Mouse (Mus musculus) kidney, embryonic 16.5 days (tissue): ENCODE results near the gene Olfr1410. TPM values are rescaled to one million over a fixed set of nuclear protein-coding genes. Genes with fewer than 3 reads are reported as not detected.

Source experiments
- ATAC-seq: fragments of 200-750 bp; cut with Nextera tagmentation; 2 replicates; pipeline ENCODE4 v1.8.0; 2017; ENCODE audit warnings: moderate TSS enrichment; ENCODE audit not compliant: low FRiP score, low TSS enrichment
- H3K27ac ChIP-seq: fragments of 300-500 bp; sonication (generic); 2 replicates; pipeline ENCODE4 v1.5.1; 2014; ENCODE audit warnings: low read length
- H3K27me3 ChIP-seq: fragments of 300-500 bp; sonication (generic); 2 replicates; pipeline ENCODE4 v1.6.1; 2014; ENCODE audit warnings: low read length, control low read depth, mixed read lengths; ENCODE audit not compliant: insufficient read depth
- H3K36me3 ChIP-seq: fragments of 300-500 bp; sonication (generic); 2 replicates; pipeline ENCODE4 v1.6.1; 2014; ENCODE audit warnings: low read length, control low read depth, mixed read lengths; ENCODE audit not compliant: insufficient read depth
- H3K4me1 ChIP-seq: fragments of 300-500 bp; sonication (generic); 2 replicates; pipeline ENCODE4 v1.6.1; 2014; ENCODE audit warnings: low read length, control low read depth, mixed read lengths; ENCODE audit not compliant: insufficient read depth
- H3K4me2 ChIP-seq: fragments of 300-500 bp; sonication (generic); replicated peaks from 2 replicates; pipeline ENCODE4 v1.6.1; 2014; ENCODE audit warnings: low read depth, low read length
- H3K4me3 ChIP-seq: fragments of 300-500 bp; sonication (generic); 2 replicates; pipeline ENCODE4 v1.5.1; 2014; ENCODE audit warnings: mild to moderate bottlenecking, low read length
- H3K9ac ChIP-seq: fragments of 300-500 bp; sonication (generic); replicated peaks from 2 replicates; pipeline ENCODE4 v1.6.1; 2014; ENCODE audit warnings: low read length
- H3K9me3 ChIP-seq: fragments of 300-500 bp; sonication (generic); 2 replicates; pipeline ENCODE4 v1.6.1; 2016; ENCODE audit warnings: low read length, control low read depth
- WGBS: fragments of 180-500 bp; shearing (Covaris S2); extraction: QIAGEN DNeasy Blood & Tissue Kit; methylation state at CpG from one replicate; pipeline ENCODE4 v1.1.7; 2014; 5-methylcytosine and 5-hydroxymethylcytosine counted together
- polyA plus RNA-seq: library from polyadenylated mRNA; unstranded; fragments of >200 nt; fragmentation: Nextera tagmentation; extraction: Ambion mirVana; gene quantifications from 2 replicates; pipeline ENCODE4 v1.2.1, GENCODE M21; 2015

The Olfr1410 gene
- polyA plus RNA-seq, 1 experiment from 2014 or later, result not detected

GRCm38 (mm10) chr1:92637501-92638172, 32.1 kb downstream of the Olfr1410 start:
- no peaks in the 10 kb centered on the region for H3K9me3 ChIP-seq
- no peak overlapping the region for H3K27ac ChIP-seq
- H3K9ac ChIP-seq, result no peak overlapping the region
- no peak overlapping the region for H3K4me3 ChIP-seq
- no peak overlapping the region for H3K4me2 ChIP-seq
- 86% methylated on average over 15 of the region's 15 CpGs for WGBS
- H3K27me3 ChIP-seq, result no peaks in the 10 kb centered on the region
- peaks cover 32% of the 10 kb centered on the region for H3K36me3 ChIP-seq
- peaks cover 15% of the 10 kb centered on the region for H3K4me1 ChIP-seq
- no peak for ATAC-seq

- peaks cover 32% of the 10 kb centered on the region for H3K36me3 ChIP-seq
- H3K4me1 ChIP-seq, result peaks cover 15% of the 10 kb centered on the region
- ATAC-seq, result no peak
- no peak overlapping the region for H3K4me2 ChIP-seq
- no peak overlapping the region for H3K9ac ChIP-seq
- H3K9me3 ChIP-seq, result no peaks in the 10 kb centered on the region
- no peak overlapping the region for H3K4me3 ChIP-seq
- H3K27me3 ChIP-seq, result no peaks in the 10 kb centered on the region
- WGBS, result 91% methylated on average over 3 of the region's 3 CpGs
- H3K27ac ChIP-seq, result no peak overlapping the region
These were observed 32.6 kb downstream of the Olfr1410 start for GRCm38 (mm10) chr1:92638181-92638580.

- no peak for ATAC-seq
- H3K9ac ChIP-seq, result no peak overlapping the region
- H3K4me1 ChIP-seq, result peaks cover 15% of the 10 kb centered on the region
- no peaks in the 10 kb centered on the region for H3K9me3 ChIP-seq
- no peak overlapping the region for H3K4me3 ChIP-seq
- WGBS, result 97% methylated on average over 4 of the region's 4 CpGs
- H3K27ac ChIP-seq, result no peak overlapping the region
- no peaks in the 10 kb centered on the region for H3K27me3 ChIP-seq
- H3K4me2 ChIP-seq, result no peak overlapping the region
- H3K36me3 ChIP-seq, result peaks cover 32% of the 10 kb centered on the region
These were observed 33.2 kb downstream of the Olfr1410 start for GRCm38 (mm10) chr1:92638736-92639135.

GRCm38 (mm10) chr1:92640393-92640792, 34.8 kb downstream of the Olfr1410 start:
- H3K4me3 ChIP-seq, result no peak overlapping the region
- H3K4me1 ChIP-seq, result peaks cover 15% of the 10 kb centered on the region
- peaks cover 32% of the 10 kb centered on the region for H3K36me3 ChIP-seq
- H3K4me2 ChIP-seq, result peak overlapping the region; percentile 98; the same call in 1 of the 2 replicates
- H3K9ac ChIP-seq, result no peak overlapping the region
- ATAC-seq, result no peak
- H3K9me3 ChIP-seq, result no peaks in the 10 kb centered on the region
- H3K27ac ChIP-seq, result no peak overlapping the region
- no peaks in the 10 kb centered on the region for H3K27me3 ChIP-seq
- 78% methylated on average over 6 of the region's 6 CpGs for WGBS

- Histone ChIP-seq H3K36me3 (peaks cover 22% of the 10 kb centered on the region), H3K9ac (peak within 1 kb of the TSS; percentile 97), H3K27me3 (no peaks in the 10 kb centered on the region), H3K4me2 (peak within 1 kb of the TSS; percentile 98), H3K4me3 (peak within 1 kb of the TSS; percentile 95), H3K27ac (0 out of 2 replicates have a peak within 1 kb of the TSS, but pooled peaks have one; percentile 51), H3K9me3 (no peaks in the 10 kb centered on the region), H3K4me1 (peaks cover 15% of the 10 kb centered on the region)
- 1% methylated on average over 50 of the region's 50 CpGs for WGBS
- peak; percentile 95 for ATAC-seq
These were observed 36.1 kb downstream of the Olfr1410 start, which contains the start of gene Cops9 for GRCm38 (mm10) chr1:92641514-92642272. TSS of gene Cops9 (minus strand) at chr1:92641985.

GRCm38 (mm10) chr1:92643691-92644090, 38.1 kb downstream of the Olfr1410 start:
- Histone ChIP-seq H3K36me3 (peaks cover 7% of the 10 kb centered on the region; the same call in 1 of the 2 replicates), H3K9me3 (no peaks in the 10 kb centered on the region), H3K4me3 (no peak overlapping the region), H3K4me2 (no peak overlapping the region), H3K27me3 (no peaks in the 10 kb centered on the region), H3K9ac (no peak overlapping the region), H3K4me1 (peaks cover 21% of the 10 kb centered on the region), H3K27ac (no peak overlapping the region)
- 77% methylated on average over 4 of the region's 4 CpGs for WGBS
- no peak for ATAC-seq

- H3K4me1 ChIP-seq, result peaks cover 22% of the 10 kb centered on the region
- 80% methylated on average over 5 of the region's 5 CpGs for WGBS
- no peaks in the 10 kb centered on the region for H3K9me3 ChIP-seq
- H3K27me3 ChIP-seq, result no peaks in the 10 kb centered on the region
- no peak overlapping the region for H3K9ac ChIP-seq
- ATAC-seq, result no peak
- no peak overlapping the region for H3K4me2 ChIP-seq
- no peak overlapping the region for H3K27ac ChIP-seq
- H3K4me3 ChIP-seq, result no peak overlapping the region
- H3K36me3 ChIP-seq, result no peaks in the 10 kb centered on the region
These were observed 39.3 kb downstream of the Olfr1410 start for GRCm38 (mm10) chr1:92644916-92645315.

GRCm38 (mm10) chr1:92646111-92646510, 40.5 kb downstream of the Olfr1410 start:
- Histone ChIP-seq H3K36me3 (no peaks in the 10 kb centered on the region), H3K27me3 (no peaks in the 10 kb centered on the region), H3K9me3 (no peaks in the 10 kb centered on the region), H3K4me2 (no peak overlapping the region), H3K27ac (no peak overlapping the region), H3K4me3 (no peak overlapping the region), H3K4me1 (peaks cover 12% of the 10 kb centered on the region), H3K9ac (no peak overlapping the region)
- no peak for ATAC-seq
- WGBS, result 50% methylated on average over 2 of the region's 2 CpGs

GRCm38 (mm10) chr1:92646601-92647000, 41.0 kb downstream of the Olfr1410 start:
- ATAC-seq, result no peak
- H3K9me3 ChIP-seq, result no peaks in the 10 kb centered on the region
- 57% methylated on average over 7 of the region's 7 CpGs for WGBS
- H3K9ac ChIP-seq, result no peak overlapping the region
- H3K27me3 ChIP-seq, result no peaks in the 10 kb centered on the region
- H3K4me3 ChIP-seq, result no peak overlapping the region
- 0 out of 2 replicates have a peak, but pooled peaks cover 12% of the 10 kb centered on the region for H3K4me1 ChIP-seq
- no peak overlapping the region for H3K4me2 ChIP-seq
- no peak overlapping the region for H3K27ac ChIP-seq
- no peaks in the 10 kb centered on the region for H3K36me3 ChIP-seq

GRCm38 (mm10) chr1:92647026-92647425, 41.4 kb downstream of the Olfr1410 start:
- Histone ChIP-seq H3K27ac (no peak overlapping the region), H3K36me3 (no peaks in the 10 kb centered on the region), H3K9ac (no peak overlapping the region), H3K27me3 (no peaks in the 10 kb centered on the region), H3K4me3 (no peak overlapping the region), H3K4me2 (no peak overlapping the region), H3K4me1 (0 out of 2 replicates have a peak, but pooled peaks cover 11% of the 10 kb centered on the region), H3K9me3 (no peaks in the 10 kb centered on the region)
- WGBS, result 65% methylated on average over 4 of the region's 4 CpGs
- no peak for ATAC-seq
